ENCODE assay signal across 8 mouse cellular contexts in the genomic region with DNA sequence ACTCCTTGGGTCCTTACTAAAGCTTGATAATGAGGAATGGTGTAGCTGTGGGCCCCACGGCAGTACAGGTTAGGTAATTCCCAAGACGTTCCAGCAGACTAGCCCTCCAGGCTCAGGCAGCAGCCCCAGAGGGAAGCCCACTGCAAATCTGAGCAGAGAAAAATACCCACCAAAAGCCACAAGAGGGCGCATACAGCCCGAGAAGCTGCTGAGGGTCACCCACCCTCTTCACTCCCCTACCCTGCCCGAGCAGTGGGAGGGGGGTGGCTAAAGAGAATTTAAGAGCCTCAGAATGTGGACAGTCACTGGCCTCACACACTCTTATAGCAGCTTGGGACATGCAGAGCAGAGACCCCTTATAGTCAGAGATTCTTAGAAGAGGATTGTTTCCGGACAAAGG. TPM values are rescaled to one million over a fixed set of nuclear protein-coding genes. Genes with fewer than 3 reads are reported as not detected.
A peak's percentile ranks its signal among the peaks of the same experiment; 100 is the strongest.
DNase-seq lines count a peak whose midpoint lies in the region; ATAC-seq and TF ChIP-seq lines count a peak whose summit lies in the region.

No protein-coding gene starts in this region.

- no peak overlapping the region for H3K4me2 ChIP-seq in lung, embryonic 16.5 days (ENCODE audit: low read depth, low read length)
- H3K4me2 ChIP-seq in stomach, postnatal 0 days (replicated peaks; ENCODE audit: low read depth) = no peak overlapping the region

- peaks cover 47% of the 10 kb centered on the region for H3K4me1 ChIP-seq in lung, embryonic 16.5 days (replicated peaks; ENCODE audit: control insufficient read depth, insufficient read depth, low read length)
- peaks cover 10% of the 10 kb centered on the region for H3K4me1 ChIP-seq in stomach, postnatal 0 days (replicated peaks; ENCODE audit: control insufficient read depth, insufficient read depth)

- no peak overlapping the region for H3K4me3 ChIP-seq in lung, embryonic 16.5 days (ENCODE audit: low read length)
- no peak overlapping the region for H3K4me3 ChIP-seq in stomach, postnatal 0 days (ENCODE audit: low read depth, low read length)

- H3K27me3 ChIP-seq in lung, embryonic 16.5 days (ENCODE audit: control insufficient read depth, insufficient read depth, low read depth, low read length) = peaks cover 3% of the 10 kb centered on the region; the same call in 1 of the 2 replicates
- H3K27me3 ChIP-seq in stomach, postnatal 0 days (ENCODE audit: control insufficient read depth, insufficient read depth, low read length) = no peaks in the 10 kb centered on the region

- H3K9me3 ChIP-seq in lung, embryonic 16.5 days (ENCODE audit: control insufficient read depth, low read length) = no peaks in the 10 kb centered on the region
- no peaks in the 10 kb centered on the region for H3K9me3 ChIP-seq in stomach, postnatal 0 days (ENCODE audit: control insufficient read depth, low read length)

- no peak for TF ChIP-seq EP300 in stomach, postnatal 0 days (optimal IDR thresholded peaks at IDR 0.05)

- peak; percentile 84 for TF ChIP-seq CTCF in stomach, postnatal 0 days (IDR thresholded peaks at IDR 0.05; ENCODE audit: low read depth)

- no peaks in the 10 kb centered on the region; the same call in 1 of the 2 replicates for H3K36me3 ChIP-seq in lung, embryonic 16.5 days (ENCODE audit: control insufficient read depth, insufficient read depth, low read length)
- no peaks in the 10 kb centered on the region for H3K36me3 ChIP-seq in stomach, postnatal 0 days (ENCODE audit: control insufficient read depth, insufficient read depth, low read length)

- peak; percentile 40 to 51; a peak in 2 of 4 replicates for ATAC-seq in hematopoietic stem cell, adult 5-6 weeks (replicated peaks in 1 of 2; ENCODE audit: insufficient read depth in 1 of 2, low FRiP score in 2 of 2, low TSS enrichment in 1 of 2, low read depth in 1 of 2, poor library complexity in 2 of 2, severe bottlenecking in 2 of 2)
- 0 out of 2 replicates have a peak, but pooled peaks have one; percentile 0 for ATAC-seq in lung, embryonic 16.5 days (ENCODE audit: low read depth)
- ATAC-seq in stomach, postnatal 0 days (ENCODE audit: low FRiP score, low TSS enrichment) = 0 out of 2 replicates have a peak, but pooled peaks have one; percentile 22

- no peak overlapping the region for H3K27ac ChIP-seq in lung, embryonic 16.5 days (ENCODE audit: low read length)
- H3K27ac ChIP-seq in stomach, postnatal 0 days (replicated peaks) = no peak overlapping the region

- 8% methylated on average over 6 of the region's 6 CpGs for WGBS in lung, embryonic 16.5 days
- WGBS in stomach, postnatal 0 days = 12% methylated on average over 6 of the region's 6 CpGs

- H3K9ac ChIP-seq in lung, embryonic 16.5 days (ENCODE audit: low read length) = no peak overlapping the region
- H3K9ac ChIP-seq in stomach, postnatal 0 days (ENCODE audit: low read length) = no peak overlapping the region

- peak; percentile 5 for DNase-seq in ovary, adult 18-20 months (ENCODE audit: low spot score)
- DNase-seq in ovary, postnatal 14 days (ENCODE audit: low spot score) = no peak
- DNase-seq in embryo, embryonic 10 days (ENCODE audit: low spot score) = peak; percentile 71
- DNase-seq in stomach, postnatal 0 days (ENCODE audit: low spot score) = peak; percentile 46
- DNase-seq in urinary bladder, postnatal 36 days (ENCODE audit: low spot score in 2 of 2) = no peak
- no peak for DNase-seq in right cerebral cortex, adult 2 months (ENCODE audit: low spot score in 2 of 2)

RNA-seq across cellular contexts. Expression of gene Rin1, which starts 6.0 kb away (rescaled TPM):
- total RNA-seq in hematopoietic stem cell, adult 5-6 weeks (2017) = 0.69 TPM in 1 of 2 replicates, not detected in the other
- 3.7 and 4.2 TPM in 2 replicates for polyA plus RNA-seq in lung, embryonic 16.5 days (2015; fragmentation: Nextera tagmentation; extraction: Ambion mirVana)
- polyA plus RNA-seq in stomach, postnatal 0 days (2015; fragmentation: Nextera tagmentation; extraction: Ambion mirVana) = 2.6 TPM in 2 replicates

RNA-seq across cellular contexts. Expression of gene Cd248, which starts 11.6 kb away (rescaled TPM):
- total RNA-seq in hematopoietic stem cell, adult 5-6 weeks (2017) = 0.31 and 0.74 TPM in 2 replicates
- polyA plus RNA-seq in lung, embryonic 16.5 days (2015; fragmentation: Nextera tagmentation; extraction: Ambion mirVana) = 69.1 and 80.6 TPM in 2 replicates
- polyA plus RNA-seq in stomach, postnatal 0 days (2015; fragmentation: Nextera tagmentation; extraction: Ambion mirVana) = 31.6 and 39.5 TPM in 2 replicates

RNA-seq across cellular contexts. Expression of gene Brms1, which starts 15.1 kb away (rescaled TPM):
- 23.3 and 29.5 TPM in 2 replicates for total RNA-seq in hematopoietic stem cell, adult 5-6 weeks (2017)
- polyA plus RNA-seq in lung, embryonic 16.5 days (2015; fragmentation: Nextera tagmentation; extraction: Ambion mirVana) = 41.6 and 45.0 TPM in 2 replicates
- polyA plus RNA-seq in stomach, postnatal 0 days (2015; fragmentation: Nextera tagmentation; extraction: Ambion mirVana) = 42.3 and 45.6 TPM in 2 replicates

RNA-seq across cellular contexts. Expression of gene AC124502.3, which starts 17.6 kb away (rescaled TPM):
- 7.3 and 8.4 TPM in 2 replicates for total RNA-seq in hematopoietic stem cell, adult 5-6 weeks (2017)
- 2.5 and 3.5 TPM in 2 replicates for polyA plus RNA-seq in lung, embryonic 16.5 days (2015; fragmentation: Nextera tagmentation; extraction: Ambion mirVana)
- polyA plus RNA-seq in stomach, postnatal 0 days (2015; fragmentation: Nextera tagmentation; extraction: Ambion mirVana) = 0.24 and 1.1 TPM in 2 replicates

RNA-seq across cellular contexts. Expression of gene B4gat1, which starts 17.6 kb away (rescaled TPM):
- not detected in 2 replicates for total RNA-seq in hematopoietic stem cell, adult 5-6 weeks (2017)
- polyA plus RNA-seq in lung, embryonic 16.5 days (2015; fragmentation: Nextera tagmentation; extraction: Ambion mirVana) = 47.6 and 49.4 TPM in 2 replicates
- 22.3 and 23.6 TPM in 2 replicates for polyA plus RNA-seq in stomach, postnatal 0 days (2015; fragmentation: Nextera tagmentation; extraction: Ambion mirVana)

Comparison
In these comparisons a context has a peak if more than half of its experiments do, and no peak if none do; other contexts are left out.
1. DNase-seq: peak in ovary, adult 18-20 months (single experiment), embryo, embryonic 10 days (single experiment) and stomach, postnatal 0 days (single experiment); none in ovary, postnatal 14 days (single experiment), urinary bladder, postnatal 36 days (0 of 2) and right cerebral cortex, adult 2 months (0 of 2).
2. Peak in every context shown above with its lines, with median percentiles within 50 percentile points of each other: ATAC-seq.